Mouse (Mus musculus) naive thymus-derived CD4-positive, alpha-beta T cell, adult 2 months (primary cell): Measurements from ENCODE around the gene Hps4.
"Not testable (repeated sequence)": the region's sequence is repeated elsewhere in the genome, so short reads cannot be mapped to it uniquely, and the experiment has no call there.

Experiments used
- DNase-seq: peaks from one replicate; pipeline ENCODE4 v3.0.0-alpha.2; 2011; ENCODE audit warnings: low read depth

The Hps4 gene

DNA sequence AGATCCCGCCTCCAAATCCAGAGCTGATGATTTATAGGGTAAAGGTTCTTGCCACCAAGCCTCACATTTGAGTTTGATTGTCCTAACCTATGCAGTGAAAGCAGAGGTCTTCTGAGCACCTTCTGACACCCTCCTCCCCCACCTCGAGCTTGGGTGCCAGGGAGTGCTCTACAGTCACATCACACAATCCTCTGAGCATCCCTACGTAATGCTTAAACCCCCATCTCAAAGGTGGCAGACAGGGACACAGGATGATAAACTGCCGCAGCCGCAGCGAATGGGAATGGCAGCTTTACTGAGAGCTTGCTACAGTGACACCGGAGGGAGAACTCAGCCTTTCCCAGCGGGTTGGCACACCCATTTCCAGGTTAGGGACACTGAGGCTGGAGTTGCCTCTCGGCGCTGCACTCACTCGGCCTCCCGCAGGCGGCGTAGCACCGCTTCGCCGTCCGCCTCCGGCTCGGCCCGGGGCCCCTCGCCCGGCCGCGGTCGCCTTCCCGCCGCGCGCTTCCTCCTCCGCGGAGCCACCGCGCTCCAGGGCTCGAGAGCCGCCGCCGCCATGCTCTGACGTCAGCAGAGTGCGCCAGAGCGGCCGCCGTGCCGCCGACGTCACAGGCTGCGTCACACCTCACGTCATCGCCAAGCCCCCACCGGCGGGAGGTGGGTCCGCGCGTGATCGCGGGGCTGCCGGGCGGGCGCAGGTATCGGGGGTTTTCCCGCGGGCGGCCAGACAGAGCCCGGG is at the start of gene Hps4, which contains the start of gene Srrd:
Gene Hps4 (plus strand): TSS at position 621 of the 742 bp plus-strand sequence.
Gene Srrd (minus strand): TSS at position 578 of the 742 bp plus-strand sequence.
- peak; percentile 94 for DNase-seq

DNA sequence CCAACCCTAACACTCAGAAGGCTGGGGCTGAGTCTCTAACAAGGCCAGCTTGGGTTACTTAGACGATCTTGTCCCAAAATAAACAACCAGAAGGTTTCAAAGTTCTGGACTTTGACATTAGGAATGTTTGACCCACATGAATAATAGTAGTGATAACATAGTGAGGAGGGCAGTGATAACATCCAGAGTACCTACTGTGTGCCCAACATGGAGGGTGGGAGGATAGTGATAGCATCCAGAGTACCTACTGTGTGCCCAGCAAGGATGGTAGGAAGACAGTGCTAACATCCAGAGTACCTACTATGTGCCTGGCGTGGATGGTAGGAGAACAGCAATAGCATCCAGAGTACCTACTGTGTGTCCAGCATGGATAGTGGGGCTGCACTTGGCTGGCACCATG is 49.1 kb upstream of the Hps4 start:
- no peak for DNase-seq

DNA sequence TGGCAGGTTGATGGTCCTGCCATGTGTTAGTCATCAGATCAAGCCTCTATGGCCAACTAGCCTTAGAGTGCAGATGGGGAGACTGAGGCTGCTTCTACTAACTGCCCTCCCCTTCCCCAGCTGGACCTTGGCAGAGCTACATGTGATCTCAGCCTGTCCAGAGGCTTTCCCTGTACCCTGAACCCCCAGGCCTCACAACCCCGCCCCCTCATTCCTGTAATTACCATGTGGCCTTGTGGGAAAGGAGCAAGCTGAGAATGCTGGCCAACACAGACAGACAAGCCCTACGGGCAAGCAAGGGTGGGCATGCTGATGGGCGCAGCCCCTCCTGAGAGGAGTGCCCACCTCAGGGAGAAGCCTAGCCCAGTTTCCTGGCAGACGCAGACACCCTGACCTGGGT is 48.2 kb upstream of the Hps4 start:
- no peak for DNase-seq

DNA sequence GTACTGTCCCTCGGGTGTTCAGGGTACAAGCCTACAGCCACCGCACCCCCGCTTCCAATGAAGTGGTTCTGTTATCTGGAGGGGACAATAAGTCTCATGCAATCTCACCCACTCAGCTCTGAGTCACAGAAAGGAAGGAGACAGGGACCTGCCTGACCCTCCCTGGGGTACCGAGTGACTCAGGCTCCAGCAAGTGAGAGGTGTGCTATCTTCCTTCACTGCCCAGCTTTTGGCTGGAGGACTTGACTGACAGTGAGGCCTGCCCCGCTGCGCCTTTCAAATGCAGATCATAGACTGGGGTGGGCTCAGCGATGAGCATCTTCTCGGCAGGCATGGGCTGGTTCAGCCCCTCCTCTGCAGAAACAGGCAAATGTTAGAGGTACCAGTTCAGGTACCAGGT is 47.7 kb upstream of the Hps4 start:
- DNase-seq, result no peak

DNA sequence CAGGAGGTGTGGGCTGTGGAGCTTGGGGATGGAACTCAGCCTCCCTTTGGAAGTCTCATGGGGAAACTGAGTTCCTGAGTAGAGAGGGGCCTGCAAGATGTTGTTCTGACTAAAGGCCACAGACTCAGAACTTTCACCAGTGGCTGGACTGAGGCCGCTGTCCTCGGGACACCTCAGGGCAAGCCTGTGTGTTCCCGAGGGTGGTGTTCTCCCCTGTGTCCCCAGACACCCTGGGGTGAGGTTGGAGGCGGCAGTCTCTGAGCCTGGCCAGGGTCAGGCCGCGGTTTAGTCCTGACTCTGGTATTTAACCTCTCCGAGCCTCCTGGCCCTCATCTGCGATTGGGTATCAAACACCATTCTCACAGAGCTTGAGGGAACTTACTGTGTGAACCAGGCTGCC is 47.3 kb upstream of the Hps4 start:
- DNase-seq, result no peak

DNA sequence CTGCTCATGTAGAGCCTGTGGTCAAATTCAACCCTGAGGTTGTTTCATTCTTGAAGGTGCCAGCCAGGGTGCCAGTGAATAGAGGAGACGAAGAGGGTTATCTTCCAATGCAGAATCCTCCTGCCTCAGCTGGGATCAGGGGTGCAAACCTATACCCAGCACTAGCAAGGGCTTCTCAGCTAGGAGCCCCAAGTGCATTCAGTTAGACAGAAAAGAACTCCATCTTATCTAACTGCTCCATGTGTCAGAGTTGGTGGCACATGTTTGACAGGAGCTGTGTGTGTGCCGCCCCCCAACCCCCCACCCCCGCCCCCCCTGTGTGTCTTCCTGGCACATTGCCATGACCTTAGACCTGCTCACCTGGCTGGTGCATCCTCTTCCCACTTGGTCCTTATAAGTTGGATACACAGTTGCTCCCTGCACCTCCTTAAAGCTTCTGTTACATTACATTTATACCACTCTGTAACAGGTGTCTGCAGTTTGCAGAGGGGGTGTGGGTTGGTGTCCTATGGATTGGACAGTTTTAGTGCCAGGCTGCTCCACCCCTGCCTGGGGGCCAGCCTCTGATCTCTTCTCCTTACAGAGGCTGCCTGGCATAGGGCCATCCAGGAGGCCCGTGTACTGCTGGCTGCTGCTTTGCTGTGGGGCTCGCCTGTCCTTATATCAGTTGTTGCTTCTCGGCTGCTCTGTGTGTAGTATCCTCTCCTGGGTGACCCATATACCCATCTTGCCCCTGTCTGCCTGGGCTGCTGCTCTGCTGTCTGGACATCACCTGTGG is 46.3 kb upstream of the Hps4 start:
- no peak for DNase-seq

DNA sequence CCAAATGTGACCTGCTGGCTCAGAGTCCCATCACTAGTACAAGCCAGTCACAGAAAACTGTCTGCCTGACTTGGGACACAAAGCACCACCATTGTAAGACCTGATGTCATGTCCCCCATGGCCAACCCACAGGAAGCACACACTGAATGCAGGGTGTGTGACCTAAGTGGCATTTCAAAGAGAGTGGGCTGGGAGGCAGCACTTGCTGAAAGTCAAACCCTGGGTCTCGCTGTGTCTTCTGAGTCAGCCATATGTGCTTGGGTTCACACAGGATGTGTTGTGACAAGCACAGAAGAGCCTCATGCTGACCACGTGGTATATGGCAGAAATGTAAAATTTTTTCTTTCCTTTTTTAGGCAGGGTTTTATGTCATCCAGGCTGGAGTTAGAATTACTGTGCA is 45.6 kb upstream of the Hps4 start:
- DNase-seq, result peak; percentile 79

DNA sequence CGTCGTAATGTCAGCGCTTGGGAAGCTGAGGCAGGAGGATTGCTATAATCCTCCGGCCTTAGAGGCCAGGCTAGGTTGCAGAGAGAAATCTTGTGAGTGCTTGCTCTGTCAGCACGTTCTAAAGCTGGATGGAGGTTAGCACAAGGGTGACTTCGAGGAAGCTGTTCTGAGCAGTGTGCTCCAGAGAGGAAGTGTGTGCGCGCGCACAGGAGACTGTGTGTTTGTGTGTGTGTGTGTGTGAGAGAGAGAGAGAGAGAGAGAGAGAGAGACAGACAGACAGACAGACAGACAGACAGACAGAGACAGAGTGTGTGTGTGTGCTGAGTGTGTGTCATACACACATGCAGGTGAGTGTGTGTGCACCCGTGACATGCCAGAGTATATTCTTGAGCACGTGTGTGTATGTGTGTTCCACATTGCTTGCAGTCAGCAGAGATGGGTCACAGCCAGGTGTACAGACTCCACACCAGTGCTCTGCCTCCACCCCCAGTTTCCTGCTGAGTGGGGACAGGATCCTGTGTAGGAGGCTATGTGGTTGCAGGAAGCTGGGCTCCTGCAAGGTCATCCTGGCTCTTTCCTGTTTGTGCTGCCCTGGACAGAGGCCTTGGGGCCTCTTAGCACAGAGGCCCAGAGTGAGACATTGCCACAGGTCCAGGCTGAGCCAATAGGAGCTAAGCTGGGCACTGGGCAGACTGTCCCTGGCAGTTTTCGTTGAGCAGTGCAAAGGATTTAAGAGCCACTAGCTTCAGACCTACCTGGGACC is 44.5 kb upstream of the Hps4 start:
- DNase-seq, result peak; percentile 67

DNA sequence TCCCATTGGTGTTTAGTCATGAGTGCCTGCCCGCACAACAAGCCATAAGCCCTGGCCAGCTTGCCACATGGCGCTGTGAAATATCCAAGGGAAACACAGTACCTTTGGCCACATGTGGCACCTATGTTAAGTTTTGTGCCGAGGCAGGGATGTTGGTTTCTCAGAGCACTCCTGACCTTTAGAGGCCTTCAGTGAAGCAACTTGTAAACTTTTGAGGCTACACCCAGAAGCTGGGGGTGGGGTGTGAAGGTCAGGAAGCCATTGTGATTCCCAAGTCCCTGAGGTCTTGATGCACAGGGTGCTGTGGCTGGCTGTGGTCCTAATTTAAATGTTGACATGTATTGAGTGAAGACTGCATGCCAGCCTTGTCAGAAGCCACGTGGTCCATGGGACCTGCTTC is 43.5 kb upstream of the Hps4 start:
- DNase-seq, result no peak

DNA sequence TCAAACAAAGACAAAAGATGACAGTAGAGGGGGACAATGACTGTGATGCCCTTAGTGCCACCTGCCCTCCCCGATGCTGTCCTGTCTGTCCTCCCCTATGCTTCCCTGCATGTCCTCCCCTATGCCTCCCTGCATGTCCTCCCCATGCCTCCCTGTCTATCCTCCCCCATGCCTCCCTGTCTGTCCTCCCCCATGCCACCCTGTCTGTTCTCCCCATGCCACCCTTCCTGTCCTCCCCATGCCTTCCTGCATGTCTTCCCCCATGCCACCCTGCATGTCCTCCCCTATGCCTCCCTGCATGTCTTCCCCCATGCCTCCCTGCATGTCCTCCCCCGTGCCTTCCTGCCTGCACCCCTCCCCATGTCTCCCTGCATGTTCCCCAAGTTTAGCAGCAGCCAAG is 42.8 kb upstream of the Hps4 start:
- no peak for DNase-seq

DNA sequence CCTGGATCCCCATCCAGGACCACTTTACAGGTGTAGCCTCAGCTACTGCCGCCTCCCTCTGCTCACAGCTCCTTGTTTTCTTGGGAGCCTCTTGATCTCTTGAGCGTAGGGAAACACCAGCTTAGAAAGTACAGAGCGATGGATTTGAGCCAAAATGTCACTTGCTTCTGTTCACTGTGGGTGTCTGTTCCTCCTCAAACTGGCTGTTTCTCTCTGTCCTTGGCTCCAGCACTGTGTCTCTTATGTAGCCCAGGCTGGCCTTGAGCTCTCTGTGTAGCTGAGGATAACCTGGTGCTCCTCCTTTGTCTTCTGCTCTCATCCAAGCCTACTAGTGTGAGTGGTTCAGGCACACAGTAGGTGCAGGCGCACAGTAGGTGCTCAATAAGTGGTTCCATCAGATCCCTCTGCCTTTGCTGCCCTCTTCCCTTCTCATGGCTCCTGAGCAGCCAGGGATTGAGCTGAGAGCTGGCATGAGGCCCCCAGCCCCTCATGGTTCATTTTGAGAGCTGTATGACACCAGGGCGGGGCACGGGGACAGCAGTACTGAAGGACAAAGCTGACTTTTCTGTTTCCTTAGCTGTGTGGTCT is 42.1 kb upstream of the Hps4 start:
- no peak for DNase-seq

DNA sequence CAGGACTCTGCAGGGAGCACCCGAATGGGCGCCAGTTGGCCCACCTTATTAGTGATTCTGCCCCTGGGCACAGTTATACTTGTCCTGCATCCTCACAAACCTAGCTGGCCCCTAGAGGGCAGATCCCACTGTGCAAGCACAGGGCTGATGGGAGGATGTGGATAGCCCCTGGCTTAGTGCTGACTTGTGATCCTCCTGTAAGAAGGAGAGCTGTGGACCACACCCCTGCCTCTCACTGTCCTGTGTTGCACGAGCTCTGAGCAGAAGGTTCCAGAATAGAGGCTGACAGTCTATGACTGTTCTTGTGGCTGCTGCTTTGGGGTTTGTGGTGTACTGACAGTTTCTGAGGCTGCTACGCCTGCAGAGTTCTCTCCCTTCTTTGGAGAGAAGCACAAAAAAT is 41.2 kb upstream of the Hps4 start:
- DNase-seq, result peak; percentile 60

DNA sequence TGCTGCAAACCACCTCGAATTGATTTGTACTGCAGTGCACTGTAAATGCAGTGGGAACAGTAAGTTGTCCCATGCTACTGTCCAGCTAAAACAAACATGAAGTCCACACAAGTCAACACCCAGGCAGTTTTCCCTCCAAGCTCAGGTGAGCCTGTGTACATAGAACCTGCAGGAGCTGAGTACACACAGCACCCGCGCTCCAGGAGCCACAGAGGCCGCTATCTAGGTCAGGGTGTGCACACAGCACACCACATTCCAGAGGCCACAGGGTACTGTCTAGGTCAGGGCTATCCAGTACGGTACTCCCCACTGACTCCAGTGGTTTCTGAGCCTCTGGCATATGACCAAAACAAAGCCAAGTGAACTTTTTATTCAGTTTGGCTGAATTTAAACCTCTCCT is 40.6 kb upstream of the Hps4 start:
- DNase-seq, result no peak

DNA sequence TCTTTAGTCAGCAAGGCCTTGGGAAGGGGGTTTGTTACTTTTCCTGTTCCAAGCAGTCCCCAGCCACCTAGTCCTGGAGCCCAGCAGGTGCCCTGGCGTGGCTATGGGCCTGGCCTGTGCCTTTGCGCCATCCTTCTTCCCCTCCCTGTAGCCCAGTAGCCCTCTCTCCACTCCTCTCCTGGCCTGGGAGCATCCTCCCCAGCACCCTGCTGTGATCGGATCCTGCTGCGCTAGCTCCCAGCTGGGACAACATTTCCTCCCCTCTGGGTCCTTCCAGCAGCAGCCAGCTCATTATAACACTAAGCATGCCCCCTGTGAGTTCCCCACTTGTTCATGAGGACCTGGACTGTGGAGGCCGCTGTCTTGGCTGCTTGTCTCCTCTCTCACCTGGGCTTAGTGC is 37.0 kb upstream of the Hps4 start:
- no peak for DNase-seq

DNA sequence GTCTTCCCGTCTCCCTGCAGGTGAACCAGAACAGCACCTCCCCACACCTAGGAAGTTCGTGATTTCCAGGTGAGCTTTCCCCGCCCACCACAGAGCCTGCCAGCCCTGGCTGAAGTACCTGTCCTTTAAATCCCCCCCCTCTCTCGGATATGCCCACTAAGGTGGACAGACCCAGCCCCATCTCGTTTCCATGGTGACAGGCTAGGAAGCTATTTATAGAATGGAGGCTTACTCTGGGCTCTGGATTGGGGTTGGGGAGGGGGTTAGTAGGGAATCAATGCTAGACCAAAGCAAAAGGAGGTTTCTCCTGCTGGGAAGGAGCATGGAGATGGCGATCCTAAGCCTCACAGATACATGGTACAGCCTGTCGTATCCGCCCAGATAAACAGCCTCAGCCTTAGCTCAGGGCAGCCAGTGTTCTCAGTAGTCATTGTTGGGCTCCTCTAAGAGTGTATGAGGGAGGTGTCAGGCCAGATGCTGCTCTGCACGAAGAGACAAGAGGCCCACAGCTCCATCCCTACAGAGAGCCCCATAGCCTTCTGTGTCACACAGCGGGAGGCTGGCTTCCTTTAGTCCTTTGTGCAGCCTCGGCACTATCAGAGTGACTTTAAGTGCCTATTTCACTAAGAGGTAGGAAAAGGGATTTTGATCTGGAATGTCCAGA is 29.5 kb upstream of the Hps4 start:
- no peak for DNase-seq

DNA sequence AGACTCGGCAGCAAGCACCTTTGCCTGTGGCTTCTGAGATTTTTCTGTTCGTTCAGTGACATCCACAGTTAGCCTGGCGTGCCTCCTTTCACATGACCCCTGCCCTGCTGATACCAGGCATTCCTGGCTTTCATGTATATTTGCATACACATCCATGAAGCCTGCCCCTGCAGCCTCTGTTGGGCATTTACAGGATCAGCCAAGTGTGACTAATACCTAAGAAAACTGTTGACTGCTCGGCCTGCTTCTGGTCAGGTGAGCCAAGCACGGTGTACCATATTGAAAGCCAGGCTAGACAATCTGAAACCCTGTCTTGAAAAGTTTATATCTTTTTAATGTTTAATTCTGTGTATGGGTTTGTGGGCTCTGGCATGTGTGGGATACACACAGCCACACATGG is 26.4 kb upstream of the Hps4 start:
- no peak for DNase-seq

DNA sequence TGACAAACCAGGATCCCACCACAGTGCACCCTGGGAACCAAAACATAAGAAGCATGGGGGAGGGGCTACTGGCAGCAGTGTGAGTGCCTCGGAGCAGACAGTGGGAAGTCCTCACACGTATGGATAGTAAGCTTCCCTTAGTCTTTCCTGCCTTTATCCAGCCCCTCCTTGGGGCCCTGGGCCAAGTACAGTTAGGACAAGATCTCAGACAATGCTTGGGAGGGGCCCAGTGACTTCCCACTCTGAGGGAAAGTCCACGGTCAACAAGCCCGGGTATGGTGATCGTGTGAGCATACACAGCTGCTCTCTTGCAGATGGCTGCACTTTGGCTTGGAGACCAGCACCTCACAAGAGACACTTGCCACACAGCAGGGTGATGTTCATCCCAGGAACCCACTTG is 25.6 kb upstream of the Hps4 start:
- DNase-seq, result no peak

DNA sequence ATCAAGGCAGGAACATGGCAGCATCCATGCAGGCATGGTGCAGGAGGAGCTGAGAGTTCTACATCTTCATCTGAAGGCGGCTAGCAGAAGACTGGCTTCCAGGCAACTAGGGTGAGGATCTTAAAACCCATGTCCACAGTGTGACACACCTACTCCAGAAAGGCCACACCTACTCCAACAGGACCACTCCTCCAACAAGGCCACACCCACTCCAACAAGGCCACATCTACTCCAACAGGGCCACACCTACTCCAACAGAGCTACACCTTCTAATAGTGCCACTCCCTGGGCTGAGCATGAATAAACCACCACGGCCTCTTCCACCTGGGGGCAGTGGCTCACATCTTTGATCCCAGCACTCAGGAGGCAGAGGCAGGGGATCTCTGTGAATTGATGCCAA is 23.5 kb upstream of the Hps4 start:
- not testable (repeated sequence) for DNase-seq

DNA sequence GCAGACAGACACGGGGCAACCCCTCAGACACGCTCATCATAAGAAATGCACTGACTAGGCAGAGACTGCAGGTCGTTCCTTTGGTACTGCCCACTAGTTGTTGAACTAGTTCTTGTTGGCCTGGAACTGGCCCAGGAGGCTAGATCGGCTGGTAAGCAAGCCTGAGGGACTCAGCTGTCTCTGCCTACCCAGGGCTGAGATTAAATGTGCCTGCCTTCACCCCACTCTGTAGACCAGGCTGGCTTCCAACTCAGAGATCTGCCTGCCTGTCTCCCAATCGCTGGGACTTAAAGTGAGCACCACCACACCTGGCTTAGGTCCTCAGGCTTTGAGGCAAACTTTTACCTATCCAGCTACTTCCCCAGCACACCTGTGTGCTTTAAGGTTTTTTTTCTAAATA is 22.5 kb upstream of the Hps4 start:
- no peak for DNase-seq

DNA sequence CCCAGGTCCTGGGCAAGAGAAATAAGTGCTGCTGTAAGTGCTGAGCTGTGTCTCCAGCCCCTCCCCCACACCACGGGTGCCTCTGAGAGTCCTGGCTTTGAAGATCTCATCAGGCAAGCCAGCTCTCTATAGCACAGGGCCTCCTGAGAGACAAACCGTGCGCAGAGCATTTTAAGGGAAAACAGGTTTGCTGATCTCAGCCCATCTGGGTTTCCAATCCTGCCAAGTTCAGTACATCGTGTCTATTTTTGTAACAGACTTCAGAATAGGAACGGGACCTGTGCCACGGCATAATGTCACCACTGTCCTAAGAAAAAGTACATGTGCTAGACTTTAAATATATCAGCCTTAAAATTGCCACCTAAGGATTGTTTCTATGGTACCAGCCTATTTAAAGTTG is 21.9 kb upstream of the Hps4 start:
- DNase-seq, result no peak

DNA sequence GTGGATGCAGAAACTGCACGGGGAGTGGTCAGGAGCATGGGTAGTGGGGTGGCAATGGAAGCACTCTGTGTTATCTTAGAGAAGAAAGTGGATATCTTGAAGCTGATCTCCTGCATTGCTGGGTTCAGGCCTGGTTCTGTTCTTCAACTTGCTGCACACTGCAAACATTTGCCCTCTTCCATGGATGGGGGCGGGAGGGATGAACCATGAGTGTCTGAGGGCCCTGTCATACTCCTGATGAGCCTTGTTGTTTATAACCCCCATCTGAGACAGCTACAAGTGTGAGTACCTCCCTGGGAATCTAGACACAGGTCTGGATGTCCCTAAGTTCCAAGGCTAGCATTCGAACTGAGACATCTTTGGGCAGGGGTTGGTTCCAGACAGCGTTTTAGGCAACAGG is 21.5 kb upstream of the Hps4 start:
- no peak for DNase-seq

DNA sequence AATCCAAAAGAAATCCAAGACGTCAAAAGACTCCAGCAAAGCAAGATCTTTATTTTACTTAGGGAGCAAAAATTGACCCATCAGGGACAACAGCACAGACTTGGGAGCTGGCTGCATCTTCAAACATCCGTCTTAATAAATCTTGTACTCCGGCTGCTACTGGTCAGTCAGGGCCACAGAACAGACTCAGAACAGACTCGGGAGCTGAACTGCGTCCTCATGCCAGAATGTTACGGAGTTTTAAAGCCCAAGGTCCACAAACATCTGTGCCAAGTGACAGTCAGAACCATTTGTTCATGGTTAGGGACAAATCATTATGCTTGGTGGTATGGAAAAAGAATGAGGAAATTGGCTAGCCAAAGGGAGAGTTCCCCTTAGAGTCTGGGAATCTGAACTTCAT is 19.6 kb upstream of the Hps4 start:
- no peak for DNase-seq
